Mouse (Mus musculus) adrenal gland, postnatal 36 days (tissue): Measurements from ENCODE around the gene Gm21833. TPM values are rescaled to one million over a fixed set of nuclear protein-coding genes. Genes with fewer than 3 reads are reported as not detected.
"Not testable (repeated sequence)": the region's sequence is repeated elsewhere in the genome, so short reads cannot be mapped to it uniquely, and the experiment has no call there.

Experiments used
- DNase-seq, 2 experiments: peaks; one replicate each; pipeline ENCODE4 v3.0.0; 2021; ENCODE audit warnings: mixed read lengths in 1 of 2
- long read RNA-seq, 2 experiments: library from polyadenylated mRNA; stranded (forward); transcript quantifications; one replicate each; pipeline ENCODE4 v2.0.0; 2021; ENCODE audit warnings: borderline sequencing depth in 2 of 2
- total RNA-seq, 2 experiments: library from RNA; stranded (reverse); gene quantifications; 2 replicates each; pipeline ENCODE4 v1.2.3; 2021

The Gm21833 gene
- not detected for total RNA-seq
- long read RNA-seq, experiment 1 = 0 reads
- long read RNA-seq, experiment 2 = 0 reads

DNA sequence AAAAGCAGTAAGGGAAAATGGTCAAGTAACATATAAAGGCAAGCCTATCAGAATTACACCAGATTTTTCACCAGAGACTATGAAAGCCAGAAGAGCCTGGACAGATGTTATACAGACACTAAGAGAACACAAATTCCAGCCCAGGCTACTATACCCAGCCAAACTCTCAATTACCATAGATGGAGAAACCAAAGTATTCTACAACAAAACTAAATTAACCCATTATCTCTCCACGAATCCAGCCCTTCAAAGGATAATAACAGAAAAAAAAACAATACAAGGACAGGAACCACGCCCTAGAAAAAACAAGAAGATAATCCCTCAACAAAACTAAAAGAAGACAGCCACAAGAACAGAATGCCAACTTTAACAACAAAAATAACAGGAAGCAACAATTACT is at the start of gene Gm21833:
Gene Gm21833, plus strand, starts transcription at position 301 of the 400 bp plus-strand sequence.
- DNase-seq = not testable (repeated sequence)

DNA sequence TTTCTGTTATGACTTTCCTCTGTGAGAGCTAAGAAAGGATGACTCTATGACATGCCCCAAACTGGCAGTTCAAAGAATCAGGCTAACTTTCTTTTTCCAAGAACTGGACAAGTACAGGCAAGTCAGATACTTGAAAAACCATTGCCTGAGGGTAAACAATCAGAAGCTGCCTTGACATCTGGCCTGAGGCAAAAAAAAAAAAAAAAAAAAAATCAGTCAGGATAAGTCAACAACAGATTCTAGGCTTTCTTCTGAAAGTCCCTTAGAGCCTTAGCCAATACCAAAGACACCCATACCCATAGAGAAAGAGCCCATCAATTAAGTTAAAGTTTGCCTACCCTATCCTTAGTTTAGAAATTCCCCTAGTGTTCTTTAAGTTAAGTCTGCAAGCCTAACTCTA is 38.7 kb upstream of the Gm21833 start:
- DNase-seq = no peak

DNA sequence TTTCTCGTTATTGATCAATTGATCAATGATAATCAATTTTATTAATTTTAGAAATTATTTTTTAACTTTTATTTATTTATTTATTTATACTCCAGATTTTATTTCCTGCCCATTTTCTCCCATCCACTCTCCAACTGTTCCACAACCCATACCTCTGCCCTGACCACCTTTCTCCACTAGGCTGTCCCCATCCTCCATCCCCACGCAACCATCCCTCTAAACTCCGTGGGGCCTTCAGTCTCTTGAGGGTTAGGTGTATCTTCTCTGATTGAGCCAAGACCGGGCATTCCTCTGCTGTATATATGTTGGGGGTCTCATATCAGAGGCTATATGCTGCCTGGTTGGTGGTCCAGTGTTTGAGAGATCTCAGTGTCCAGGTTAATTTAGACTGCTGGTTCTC is 31.7 kb upstream of the Gm21833 start:
- DNase-seq = no peak

DNA sequence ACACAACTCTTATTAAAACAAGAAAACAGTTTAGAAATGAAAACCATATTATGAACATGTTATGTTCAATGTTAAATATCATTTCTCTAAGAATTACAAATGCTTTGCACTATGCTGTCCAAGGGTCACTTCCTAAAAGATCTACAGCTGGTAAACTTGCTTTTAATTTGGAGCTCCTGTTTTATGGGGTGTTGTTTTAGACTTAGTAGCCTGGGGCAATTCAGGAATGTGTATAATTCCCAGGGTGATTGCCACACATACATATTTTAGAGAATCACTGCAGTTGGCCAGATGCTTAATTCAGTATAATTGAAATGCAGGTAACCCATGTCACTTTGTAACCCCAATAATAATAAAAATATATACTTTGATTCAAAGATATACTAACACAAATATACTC is 12.9 kb upstream of the Gm21833 start:
- no peak for DNase-seq

DNA sequence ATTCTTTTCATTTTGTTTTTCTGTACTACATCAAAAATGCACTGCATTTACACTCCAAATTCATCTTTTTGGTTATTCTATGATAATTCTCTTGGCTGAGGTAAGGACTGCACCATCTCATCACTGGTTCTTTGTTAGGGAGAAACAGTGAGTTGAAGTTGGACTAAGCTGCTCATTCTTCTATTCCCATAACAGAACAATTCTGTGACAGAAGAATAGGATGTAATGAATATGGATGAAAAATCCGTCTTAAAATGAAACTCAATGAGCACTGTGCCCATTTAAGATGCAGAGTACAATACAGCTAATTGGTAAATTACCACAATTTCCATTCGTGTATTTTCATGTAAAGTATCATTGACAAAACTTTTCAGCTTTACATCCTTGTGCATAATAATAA is 11.6 kb upstream of the Gm21833 start:
- no peak for DNase-seq

DNA sequence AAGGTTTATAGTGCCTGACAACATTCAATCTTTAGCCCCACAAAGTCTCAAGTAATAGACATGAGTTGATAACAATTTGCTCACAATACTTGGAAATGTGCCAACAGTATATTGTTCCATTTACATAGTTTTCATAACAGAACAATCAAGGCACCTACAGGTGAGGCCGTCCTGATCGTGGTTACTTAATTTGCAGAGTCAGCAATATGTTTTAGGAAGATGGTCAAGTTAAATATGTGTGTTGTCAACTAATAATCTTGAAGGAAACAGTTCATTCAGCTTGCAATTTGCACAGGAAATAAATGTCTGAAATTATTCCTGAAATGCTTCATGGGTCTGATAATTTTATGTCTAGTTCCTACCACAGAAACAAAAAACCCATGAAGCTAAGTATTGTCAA is 27.6 kb downstream of the Gm21833 start:
- no peak for DNase-seq

DNA sequence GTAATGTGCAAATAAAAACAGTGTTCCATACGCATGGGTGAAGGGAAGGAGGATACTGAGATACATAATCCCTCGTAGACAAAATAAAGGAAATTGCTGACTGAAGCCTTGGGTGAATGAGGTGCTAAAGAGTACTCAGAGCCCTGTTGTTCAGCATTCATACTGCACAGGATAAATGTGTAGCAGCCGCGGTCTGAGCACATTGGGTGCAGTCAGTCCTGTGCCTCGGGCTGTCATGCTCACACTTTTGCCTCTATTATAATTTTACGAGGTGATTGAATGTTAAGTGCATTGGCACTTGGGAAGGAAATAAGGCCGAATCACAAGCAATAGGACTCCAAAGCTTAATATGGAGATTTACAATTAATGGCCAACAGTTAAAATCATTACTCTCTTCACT is 36.4 kb downstream of the Gm21833 start:
- no peak for DNase-seq
